Mouse (Mus musculus) hindbrain, embryonic 16.5 days (tissue): ENCODE measurements around the gene Tbc1d7. TPM values are rescaled to one million over a fixed set of nuclear protein-coding genes. Genes with fewer than 3 reads are reported as not detected.
A peak's percentile ranks its signal among the peaks of the same experiment; 100 is the strongest.

Experiments used
- ATAC-seq: fragments of 200-750 bp; cut with Nextera tagmentation; 2 replicates; pipeline ENCODE4 v1.8.0; 2017; ENCODE audit warnings: moderate TSS enrichment, moderate library complexity
- H3K27ac ChIP-seq: fragments of 300-500 bp; sonication (generic); 2 replicates; pipeline ENCODE4 v1.5.1; 2014; ENCODE audit warnings: low read depth, mild to moderate bottlenecking, control low read depth, low read length, moderate library complexity
- H3K27me3 ChIP-seq: fragments of 300-500 bp; sonication (generic); replicated peaks from 2 replicates; pipeline ENCODE4 v1.6.1; 2014; ENCODE audit warnings: low read length; ENCODE audit not compliant: control insufficient read depth, insufficient read depth
- H3K36me3 ChIP-seq: fragments of 300-500 bp; sonication (generic); 2 replicates; pipeline ENCODE4 v1.6.1; 2014; ENCODE audit warnings: mild to moderate bottlenecking, low read length, moderate library complexity, mixed read lengths; ENCODE audit not compliant: control insufficient read depth, insufficient read depth
- H3K4me1 ChIP-seq: fragments of 300-500 bp; sonication (generic); 2 replicates; pipeline ENCODE4 v1.6.1; 2014; ENCODE audit warnings: low read depth, low read length; ENCODE audit not compliant: control insufficient read depth, insufficient read depth
- H3K4me2 ChIP-seq: fragments of 300-500 bp; sonication (generic); 2 replicates; pipeline ENCODE4 v1.6.1; 2014; ENCODE audit warnings: mild to moderate bottlenecking, low read length, control low read depth, moderate library complexity
- H3K4me3 ChIP-seq: fragments of 300-500 bp; sonication (generic); 2 replicates; pipeline ENCODE4 v1.5.1; 2014; ENCODE audit warnings: mild to moderate bottlenecking, low read length, control low read depth, moderate library complexity
- H3K9ac ChIP-seq: fragments of 300-500 bp; sonication (generic); 2 replicates; pipeline ENCODE4 v1.6.1; 2014; ENCODE audit warnings: low read depth, mild to moderate bottlenecking, control low read depth, low read length, moderate library complexity
- H3K9me3 ChIP-seq: fragments of 300-500 bp; sonication (generic); 2 replicates; pipeline ENCODE4 v1.6.1; 2014; ENCODE audit warnings: mild to moderate bottlenecking, low read length, moderate library complexity; ENCODE audit not compliant: control insufficient read depth
- WGBS: fragments of 180-500 bp; shearing (Covaris S2); extraction: QIAGEN DNeasy Blood & Tissue Kit; methylation state at CpG from one replicate; pipeline ENCODE4 v1.1.7; 2014; 5-methylcytosine and 5-hydroxymethylcytosine counted together
- polyA plus RNA-seq: library from polyadenylated mRNA; unstranded; fragments of >200 nt; fragmentation: Nextera tagmentation; extraction: Ambion mirVana; gene quantifications from 2 replicates; pipeline ENCODE4 v1.2.1, GENCODE M21; 2015

Tbc1d7 gene
- polyA plus RNA-seq, 1 experiment from 2014 or later: 85.3 TPM

- H3K4me3 ChIP-seq: no peak overlapping the region
- no peak overlapping the region for H3K4me2 ChIP-seq
- no peak for ATAC-seq
- peaks cover 15% of the 10 kb centered on the region; the same call in 1 of the 2 replicates for H3K4me1 ChIP-seq
- no peaks in the 10 kb centered on the region for H3K9me3 ChIP-seq
- WGBS: 46% methylated on average over 7 of the region's 7 CpGs
- H3K36me3 ChIP-seq: no peaks in the 10 kb centered on the region
- H3K9ac ChIP-seq: no peak overlapping the region
- H3K27ac ChIP-seq: no peak overlapping the region
- no peaks in the 10 kb centered on the region for H3K27me3 ChIP-seq
Observed at GRCm38 (mm10) chr13:43212338-43212737, 41.0 kb upstream of the Tbc1d7 start.

- Histone ChIP-seq H3K27ac (no peak overlapping the region), H3K9ac (no peak overlapping the region), H3K27me3 (no peaks in the 10 kb centered on the region), H3K9me3 (no peaks in the 10 kb centered on the region), H3K4me3 (no peak overlapping the region), H3K36me3 (no peaks in the 10 kb centered on the region), H3K4me2 (no peak overlapping the region), H3K4me1 (peaks cover 15% of the 10 kb centered on the region; the same call in 1 of the 2 replicates)
- 90% methylated on average over 5 of the region's 5 CpGs for WGBS
- ATAC-seq: no peak
Observed at GRCm38 (mm10) chr13:43210956-43211355, 39.7 kb upstream of the Tbc1d7 start.

GRCm38 (mm10) chr13:43209560-43209959, 38.3 kb upstream of the Tbc1d7 start:
- Histone ChIP-seq H3K27me3 (no peaks in the 10 kb centered on the region), H3K27ac (no peak overlapping the region), H3K36me3 (no peaks in the 10 kb centered on the region), H3K9ac (no peak overlapping the region), H3K9me3 (no peaks in the 10 kb centered on the region), H3K4me2 (no peak overlapping the region), H3K4me1 (peaks cover 7% of the 10 kb centered on the region; the same call in 1 of the 2 replicates), H3K4me3 (no peak overlapping the region)
- ATAC-seq: no peak
- 76% methylated on average over 5 of the region's 5 CpGs for WGBS

- WGBS: 31% methylated on average over 16 of the region's 16 CpGs
- no peak overlapping the region for H3K9ac ChIP-seq
- no peak for ATAC-seq
Observed at GRCm38 (mm10) chr13:43208914-43209439, 37.7 kb upstream of the Tbc1d7 start.

DNA sequence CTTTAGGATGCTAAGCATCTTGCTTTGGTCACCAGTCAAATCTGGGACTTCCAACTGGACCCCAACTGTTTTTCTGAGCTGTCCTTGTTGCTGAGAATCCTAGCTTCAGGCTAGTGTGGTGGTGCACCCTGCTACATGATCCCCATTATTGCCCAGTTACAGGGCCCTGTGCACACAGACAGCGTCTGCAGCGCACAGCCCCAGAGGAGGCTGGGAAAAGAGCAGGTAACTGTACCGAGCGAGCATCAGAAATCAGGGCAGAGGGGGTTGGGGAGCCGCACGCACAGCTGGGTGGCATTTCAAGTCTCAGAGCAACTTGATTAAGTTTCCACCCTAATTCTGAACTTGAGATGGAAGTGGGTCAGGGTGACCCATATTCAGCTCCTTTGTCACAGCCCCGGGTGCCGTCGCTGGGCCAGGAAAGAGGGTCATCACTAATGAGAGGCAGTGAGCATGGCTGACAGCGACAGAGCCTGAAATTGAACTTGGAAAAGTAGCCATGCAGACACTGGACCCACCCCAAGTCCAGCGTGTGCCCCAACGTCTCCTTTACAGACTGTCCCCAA, 34.9 kb upstream of the Tbc1d7 start:
- Histone ChIP-seq H3K9ac (no peak overlapping the region), H3K4me3 (no peak overlapping the region), H3K27me3 (no peaks in the 10 kb centered on the region), H3K36me3 (no peaks in the 10 kb centered on the region), H3K9me3 (no peaks in the 10 kb centered on the region), H3K27ac (peak overlapping the region; percentile 13; the same call in 1 of the 2 replicates), H3K4me1 (peaks cover 5% of the 10 kb centered on the region; the same call in 1 of the 2 replicates), H3K4me2 (no peak overlapping the region)
- no peak for ATAC-seq
- 73% methylated on average over 12 of the region's 12 CpGs for WGBS

More at GRCm38 (mm10) chr13:43208914-43209439, 37.7 kb upstream of the Tbc1d7 start:
- Histone ChIP-seq H3K4me1 (peaks cover 7% of the 10 kb centered on the region; the same call in 1 of the 2 replicates), H3K9me3 (no peaks in the 10 kb centered on the region), H3K4me3 (no peak overlapping the region), H3K27ac (no peak overlapping the region), H3K27me3 (no peaks in the 10 kb centered on the region), H3K4me2 (no peak overlapping the region), H3K36me3 (no peaks in the 10 kb centered on the region)

DNA sequence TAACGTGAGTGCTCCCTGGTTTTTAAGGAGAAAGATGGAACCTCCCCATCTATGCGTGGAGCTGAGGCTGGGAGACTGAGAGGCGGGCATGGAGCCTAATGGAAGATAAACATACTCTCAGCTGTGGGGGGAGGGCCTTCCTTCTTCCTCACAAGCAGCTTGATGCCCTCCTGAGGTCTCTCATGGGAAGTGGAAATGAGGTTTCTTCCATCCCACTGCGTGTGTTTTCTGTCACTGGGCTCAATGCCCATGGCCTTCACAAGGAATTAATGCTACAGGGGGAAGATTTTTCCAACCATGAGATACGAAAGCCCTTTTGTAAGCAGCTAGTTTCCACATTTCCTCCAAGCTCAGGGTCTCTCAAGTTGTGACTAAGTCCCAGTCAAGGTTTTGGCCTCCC, 32.3 kb upstream of the Tbc1d7 start:
- H3K4me1 ChIP-seq: 0 out of 2 replicates have a peak, but pooled peaks cover 3% of the 10 kb centered on the region
- no peaks in the 10 kb centered on the region for H3K27me3 ChIP-seq
- H3K27ac ChIP-seq: no peak overlapping the region
- 69% methylated on average over 5 of the region's 5 CpGs for WGBS
- no peak overlapping the region for H3K4me3 ChIP-seq
- ATAC-seq: no peak
- no peaks in the 10 kb centered on the region for H3K9me3 ChIP-seq
- no peaks in the 10 kb centered on the region for H3K36me3 ChIP-seq
- H3K9ac ChIP-seq: no peak overlapping the region
- H3K4me2 ChIP-seq: no peak overlapping the region

- H3K9ac ChIP-seq: no peak overlapping the region
- H3K4me2 ChIP-seq: no peak overlapping the region
- H3K4me1 ChIP-seq: 0 out of 2 replicates have a peak, but pooled peaks cover 3% of the 10 kb centered on the region
- H3K9me3 ChIP-seq: no peaks in the 10 kb centered on the region
- 88% methylated on average over 7 of the region's 7 CpGs for WGBS
- H3K27me3 ChIP-seq: no peaks in the 10 kb centered on the region
- H3K36me3 ChIP-seq: no peaks in the 10 kb centered on the region
- H3K27ac ChIP-seq: no peak overlapping the region
- ATAC-seq: no peak
- no peak overlapping the region for H3K4me3 ChIP-seq
Observed at GRCm38 (mm10) chr13:43203234-43203633, 31.9 kb upstream of the Tbc1d7 start.

DNA sequence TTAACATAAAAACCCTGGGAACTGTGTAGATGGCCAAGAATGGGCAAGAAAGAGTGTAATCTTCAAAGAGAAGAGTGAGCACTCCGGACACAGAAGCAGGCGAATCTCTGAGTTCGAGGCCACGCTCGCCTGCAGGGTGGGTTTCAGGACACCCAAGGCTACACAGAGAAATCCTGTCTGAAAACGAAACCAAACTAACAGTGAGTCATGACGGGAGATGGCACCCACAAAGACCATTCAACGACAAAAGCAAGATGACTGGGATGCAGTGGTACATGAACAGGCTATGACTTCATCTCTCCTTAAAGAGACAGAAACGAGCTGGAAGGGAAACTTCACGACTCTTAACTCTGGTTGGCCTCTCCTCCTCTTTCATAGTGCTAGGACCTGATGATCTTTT, 31.1 kb upstream of the Tbc1d7 start:
- 84% methylated on average over 10 of the region's 10 CpGs for WGBS
- ATAC-seq: no peak
- no peaks in the 10 kb centered on the region for H3K27me3 ChIP-seq

DNA sequence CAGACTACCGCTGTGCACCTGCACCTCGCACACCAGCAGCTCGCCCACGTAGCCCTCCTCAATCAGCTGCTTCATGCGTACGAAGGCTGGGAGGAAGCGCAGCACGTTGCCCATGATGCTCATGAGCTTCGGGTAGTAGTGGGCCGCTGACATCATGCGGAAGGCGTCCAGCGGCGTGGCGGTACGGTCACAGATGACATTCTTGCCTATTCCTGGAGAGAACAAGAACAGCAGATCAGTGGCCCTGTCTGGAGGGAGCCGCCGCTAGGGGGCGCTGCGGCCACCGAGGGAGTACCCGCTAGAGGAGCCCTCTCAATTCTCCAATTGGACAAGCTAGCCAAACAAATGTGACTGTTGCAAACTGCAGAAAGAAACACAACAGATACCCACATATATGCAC, 29.7 kb upstream of the Tbc1d7 start:
- Histone ChIP-seq H3K27ac (no peak overlapping the region), H3K9me3 (no peaks in the 10 kb centered on the region), H3K4me1 (0 out of 2 replicates have a peak, but pooled peaks cover under 1% of the 10 kb centered on the region), H3K4me3 (no peak overlapping the region), H3K9ac (no peak overlapping the region), H3K27me3 (no peaks in the 10 kb centered on the region), H3K36me3 (no peaks in the 10 kb centered on the region), H3K4me2 (no peak overlapping the region)
- no peak for ATAC-seq
- 40% methylated on average over 22 of the region's 22 CpGs for WGBS

More for the DNA sequence above, 31.1 kb upstream of the Tbc1d7 start:
- Histone ChIP-seq H3K27ac (no peak overlapping the region), H3K9ac (no peak overlapping the region), H3K36me3 (no peaks in the 10 kb centered on the region), H3K4me1 (0 out of 2 replicates have a peak, but pooled peaks cover 3% of the 10 kb centered on the region), H3K4me3 (no peak overlapping the region), H3K9me3 (no peaks in the 10 kb centered on the region), H3K4me2 (no peak overlapping the region)
